Mouse (Mus musculus) ES-E14 (cell line): ENCODE results near the gene Trpm3. TPM values are rescaled to one million over a fixed set of nuclear protein-coding genes. Genes with fewer than 3 reads are reported as not detected.

Experiments
- DNase-seq: peaks from one replicate; pipeline ENCODE4 v3.0.0-alpha.2; 2013; ENCODE audit warnings: low read depth, low spot score
- H3K27ac ChIP-seq: 2 replicates; pipeline ENCODE4 v1.5.1; 2012; ENCODE audit warnings: low read depth, mild to moderate bottlenecking, low read length, moderate library complexity, mixed read lengths; ENCODE audit not compliant: poor library complexity, insufficient read depth, severe bottlenecking
- H3K36me3 ChIP-seq: 2 replicates; pipeline ENCODE4 v1.6.1; 2012; ENCODE audit warnings: mild to moderate bottlenecking, low read length, moderate library complexity, mixed read lengths; ENCODE audit not compliant: control insufficient read depth, poor library complexity, insufficient read depth, severe bottlenecking
- H3K4me1 ChIP-seq, 2 experiments: fragments of 150-350 bp in 1 of 2; sonication (generic) in 1 of 2; 2 replicates each; pipeline ENCODE4 v1.6.1; 2012; ENCODE audit warnings: low read length in 2 of 2, mild to moderate bottlenecking in 1 of 2, mixed read lengths in 1 of 2; ENCODE audit not compliant: control insufficient read depth in 2 of 2, insufficient read depth in 2 of 2, poor library complexity in 1 of 2
- H3K4me3 ChIP-seq, 2 experiments: fragments of 150-350 bp in 1 of 2; sonication (generic) in 1 of 2; 2 replicates each; pipeline ENCODE4 v1.5.1; 2012; ENCODE audit warnings: low read length in 2 of 2, low read depth in 1 of 2, mild to moderate bottlenecking in 1 of 2, mixed read lengths in 1 of 2; ENCODE audit not compliant: insufficient read depth in 1 of 2, poor library complexity in 1 of 2, severe bottlenecking in 1 of 2
- H3K9ac ChIP-seq: 2 replicates; pipeline ENCODE4 v1.6.1; 2012; ENCODE audit warnings: low read depth, mild to moderate bottlenecking, low read length, mixed read lengths; ENCODE audit not compliant: poor library complexity, insufficient read depth, severe bottlenecking
- H3K9me3 ChIP-seq: fragments of 150-350 bp; sonication (generic); 2 replicates; pipeline ENCODE4 v1.6.1; 2012; ENCODE audit warnings: low read depth, mild to moderate bottlenecking, low read length; ENCODE audit not compliant: control insufficient read depth, insufficient read depth
- CHD2 ChIP-seq: IDR thresholded peaks from 2 replicates; pipeline ENCODE4 v1.6.1; 2014; ENCODE audit warnings: mild to moderate bottlenecking, low read depth, low read length, inconsistent platforms
- HCFC1 ChIP-seq: IDR thresholded peaks from 2 replicates; pipeline ENCODE4 v1.6.1; 2012; ENCODE audit warnings: low read length, inconsistent platforms, borderline replicate concordance; ENCODE audit not compliant: insufficient read depth
- MAFK ChIP-seq: IDR thresholded peaks from 2 replicates; pipeline ENCODE4 v1.6.1; 2014; ENCODE audit warnings: mild to moderate bottlenecking, low read depth, low read length, inconsistent platforms; ENCODE audit not compliant: insufficient read depth
- ZC3H11A ChIP-seq: IDR thresholded peaks from 2 replicates; pipeline ENCODE4 v1.6.1; 2012; ENCODE audit warnings: low read depth, mild to moderate bottlenecking, inconsistent platforms, low read length, borderline replicate concordance
- ZNF384 ChIP-seq: IDR thresholded peaks from 2 replicates; pipeline ENCODE4 v1.6.1; 2012; ENCODE audit warnings: low read depth, low read length, inconsistent platforms
- in situ Hi-C, 2 experiments: fragments of 600-800 bp; cut with MboI; formaldehyde crosslinking; loops; one replicate each; pipeline ENCODE4 v1.15.1; 2025; ENCODE audit warnings: low sequenced_read_pairs in 2 of 2, inconsistent platforms in 1 of 2; ENCODE audit not compliant: unreplicated experiment in 2 of 2
- total RNA-seq: library from RNA; depleted of rRNA; stranded (reverse); fragments of 300-350 nt; gene quantifications from 2 replicates; pipeline ENCODE4 v1.2.3, GENCODE M21; 2012

Gene Trpm3
- total RNA-seq, 1 experiment, result 0.22 TPM

GRCm38 (mm10) chr19:22958414-22958813, 819.6 kb downstream of the Trpm3 start:
- Histone ChIP-seq H3K36me3 (no peaks in the 10 kb centered on the region), H3K9ac (no peak overlapping the region), H3K9me3 (no peaks in the 10 kb centered on the region), H3K27ac (no peak overlapping the region), H3K4me3 (no peak overlapping the region), H3K4me1 (peaks cover 0 to 3% of the 10 kb centered on the region in 2 experiments; a peak in 1 of 4 replicates)
- TF ChIP-seq ZNF384, result no peak
- TF ChIP-seq ZC3H11A, result no peak
- TF ChIP-seq MAFK, result no peak
- TF ChIP-seq HCFC1, result no peak
- TF ChIP-seq CHD2, result no peak
- in situ Hi-C loops, result no loop called here
- no peak for DNase-seq

DNA sequence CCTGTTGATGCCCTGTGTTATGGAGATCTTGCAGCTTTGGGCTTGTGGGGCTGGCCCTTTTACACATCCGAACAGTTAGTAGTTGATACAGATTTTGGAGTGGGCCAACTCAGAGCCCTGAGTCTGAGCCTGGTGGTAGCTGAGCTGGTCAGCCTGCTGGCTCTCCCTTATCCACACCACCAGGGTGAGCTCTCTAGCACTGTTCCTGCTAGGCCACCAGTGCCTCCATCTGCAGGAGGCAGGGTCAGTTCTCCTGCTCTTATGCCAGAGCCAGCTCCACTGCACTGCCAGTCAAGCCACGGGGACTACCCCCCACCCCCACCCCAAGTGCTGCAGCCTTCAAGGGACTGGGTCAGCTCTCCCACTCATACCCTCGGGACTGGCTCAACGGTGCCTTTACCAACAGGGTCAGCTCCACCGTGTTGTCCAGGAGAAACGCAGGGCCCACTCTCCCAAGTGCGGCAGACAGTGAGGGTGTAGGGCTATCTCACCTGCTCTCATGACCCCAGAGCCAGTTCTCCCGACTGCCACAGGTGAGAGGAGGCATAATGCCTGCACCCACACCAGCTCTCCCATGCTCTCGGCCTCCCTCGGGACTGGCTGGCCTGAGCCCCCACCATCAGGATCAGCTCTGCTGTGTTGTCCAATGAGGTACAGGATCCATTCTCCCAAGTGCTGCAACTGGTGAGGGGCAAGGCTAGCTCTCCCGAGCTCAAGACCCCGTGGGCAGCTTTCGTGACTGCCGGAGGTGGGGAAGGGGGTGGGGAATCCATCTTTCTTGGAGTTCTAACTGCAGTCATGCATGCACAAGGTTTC, 821.8 kb downstream of the Trpm3 start:
- H3K9me3 ChIP-seq, result no peaks in the 10 kb centered on the region
- no peaks in the 10 kb centered on the region for H3K36me3 ChIP-seq
- TF ChIP-seq CHD2 (no peak), MAFK (no peak), ZNF384 (no peak), HCFC1 (no peak), ZC3H11A (no peak)
- H3K4me1 ChIP-seq, result peaks cover 0 to 3% of the 10 kb centered on the region in 2 experiments; a peak in 1 of 4 replicates
- in situ Hi-C loops, result no loop called here
- H3K9ac ChIP-seq, result no peak overlapping the region
- no peak overlapping the region for H3K4me3 ChIP-seq
- no peak for DNase-seq
- no peak overlapping the region for H3K27ac ChIP-seq

DNA sequence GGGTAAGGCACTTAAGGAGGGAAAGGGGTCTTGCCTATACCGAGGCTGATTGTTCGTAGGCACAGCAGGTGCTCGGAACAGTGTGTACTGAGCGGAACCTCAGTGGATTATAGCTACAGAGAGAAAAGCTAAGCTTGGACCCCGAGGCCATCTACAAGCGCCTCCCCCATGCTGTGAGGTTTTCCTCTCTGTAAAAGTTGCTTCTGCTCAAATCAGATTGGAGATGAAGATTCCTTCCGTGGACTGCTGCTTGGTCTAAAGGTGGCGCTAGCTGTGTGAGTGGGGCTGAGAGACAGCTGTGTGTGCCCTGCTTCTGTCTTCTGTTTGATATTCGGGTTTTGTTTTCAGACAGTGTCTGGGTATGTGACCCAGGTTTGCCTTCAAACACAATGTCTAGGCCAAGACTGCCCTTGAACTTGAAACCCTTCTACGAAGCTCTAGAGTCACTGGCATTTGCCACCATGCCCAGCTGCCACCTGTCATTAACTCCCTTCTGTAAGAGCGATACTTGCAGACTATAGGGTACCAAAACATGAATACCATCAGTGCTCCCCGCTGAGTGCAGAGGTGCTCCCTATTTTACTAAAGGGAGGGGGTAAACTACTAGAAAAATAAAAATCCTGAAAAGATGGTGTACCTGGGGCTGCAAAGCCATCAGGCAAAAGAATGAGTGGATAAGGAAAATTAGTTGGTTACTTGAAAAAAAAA, 823.3 kb downstream of the Trpm3 start:
- in situ Hi-C loops, result no loop called here
- H3K9me3 ChIP-seq, result no peaks in the 10 kb centered on the region
- no peaks in the 10 kb centered on the region for H3K36me3 ChIP-seq
- H3K9ac ChIP-seq, result no peak overlapping the region
- H3K4me1 ChIP-seq, result peaks cover 0 to 3% of the 10 kb centered on the region in 2 experiments; a peak in 1 of 4 replicates
- no peak overlapping the region for H3K4me3 ChIP-seq
- DNase-seq, result peak; percentile 9
- TF ChIP-seq ZNF384, result no peak
- no peak for TF ChIP-seq HCFC1
- TF ChIP-seq MAFK, result no peak
- TF ChIP-seq CHD2, result no peak
- TF ChIP-seq ZC3H11A, result no peak
- no peak overlapping the region for H3K27ac ChIP-seq

GRCm38 (mm10) chr19:22962731-22963130, 823.9 kb downstream of the Trpm3 start:
- Histone ChIP-seq H3K4me1 (peaks cover 0 to 3% of the 10 kb centered on the region in 2 experiments; a peak in 1 of 4 replicates), H3K9ac (no peak overlapping the region), H3K4me3 (no peak overlapping the region), H3K27ac (no peak overlapping the region), H3K9me3 (no peaks in the 10 kb centered on the region), H3K36me3 (no peaks in the 10 kb centered on the region)
- in situ Hi-C loops, result no loop called here
- TF ChIP-seq ZNF384, result no peak
- no peak for TF ChIP-seq HCFC1
- TF ChIP-seq ZC3H11A, result no peak
- no peak for TF ChIP-seq CHD2
- no peak for TF ChIP-seq MAFK
- DNase-seq, result no peak
